Mouse (Mus musculus) heart, postnatal 0 days (tissue): ENCODE measurements around the gene Trim17. TPM values are rescaled to one million over a fixed set of nuclear protein-coding genes. Genes with fewer than 3 reads are reported as not detected.
A peak's percentile ranks its signal among the peaks of the same experiment; 100 is the strongest.

Experiments
- ATAC-seq: fragments of 200-750 bp; cut with Nextera tagmentation; 2 replicates; pipeline ENCODE4 v1.8.0; 2017; ENCODE audit warnings: low read depth, moderate number of reproducible peaks, moderate library complexity; ENCODE audit not compliant: insufficient read depth
- DNase-seq: peaks from one replicate; pipeline ENCODE4 v3.0.0-alpha.2; 2016; ENCODE audit warnings: low spot score
- H3K27ac ChIP-seq: fragments of 300-500 bp; sonication (generic); 2 replicates; pipeline ENCODE4 v1.5.1; 2014; ENCODE audit warnings: low read depth, mild to moderate bottlenecking
- H3K27me3 ChIP-seq: fragments of 300-500 bp; sonication (generic); 2 replicates; pipeline ENCODE4 v1.6.1; 2014; ENCODE audit warnings: low read length, mixed read lengths; ENCODE audit not compliant: control insufficient read depth, insufficient read depth
- H3K36me3 ChIP-seq: fragments of 300-500 bp; sonication (generic); replicated peaks from 2 replicates; pipeline ENCODE4 v1.6.1; 2014; ENCODE audit warnings: low read length, mixed read lengths; ENCODE audit not compliant: control insufficient read depth, insufficient read depth
- H3K4me1 ChIP-seq: fragments of 300-500 bp; sonication (generic); 2 replicates; pipeline ENCODE4 v1.6.1; 2014; ENCODE audit warnings: antibody characterized with exemption; ENCODE audit not compliant: control insufficient read depth, insufficient read depth
- H3K4me2 ChIP-seq: fragments of 300-500 bp; sonication (generic); 2 replicates; pipeline ENCODE4 v1.6.1; 2014; ENCODE audit warnings: low read depth, mild to moderate bottlenecking, low read length, moderate library complexity
- H3K4me3 ChIP-seq: fragments of 300-500 bp; sonication (generic); 2 replicates; pipeline ENCODE4 v1.5.1; 2014; ENCODE audit warnings: low read depth, low read length
- H3K9ac ChIP-seq: fragments of 300-500 bp; sonication (generic); replicated peaks from 2 replicates; pipeline ENCODE4 v1.6.1; 2014; ENCODE audit warnings: low read depth, low read length, mixed read lengths
- H3K9me3 ChIP-seq: fragments of 300-500 bp; sonication (generic); replicated peaks from 2 replicates; pipeline ENCODE4 v1.6.1; 2016; ENCODE audit warnings: low read length; ENCODE audit not compliant: control insufficient read depth
- CTCF ChIP-seq: IDR thresholded peaks from 2 replicates; pipeline ENCODE4 v1.5.1; 2016; ENCODE audit warnings: antibody characterized with exemption, control low read depth, low read depth
- EP300 ChIP-seq: IDR thresholded peaks from 2 replicates; pipeline ENCODE4 v1.6.1; 2016; ENCODE audit warnings: antibody characterized with exemption, low read depth
- WGBS: fragments of 180-500 bp; shearing (Covaris S2); extraction: QIAGEN DNeasy Blood & Tissue Kit; methylation state at CpG from one replicate; pipeline ENCODE4 v1.1.7; 2014; 5-methylcytosine and 5-hydroxymethylcytosine counted together
- polyA plus RNA-seq: library from polyadenylated mRNA; unstranded; fragments of >200 nt; fragmentation: Nextera tagmentation; extraction: Ambion mirVana; gene quantifications from 2 replicates; pipeline ENCODE4 v1.2.1, GENCODE M21; 2015
- total RNA-seq: library from RNA; depleted of rRNA; stranded (reverse); fragments of >200 nt; gene quantifications from 2 replicates; pipeline ENCODE4 v1.2.3, GENCODE M21; 2014; ENCODE audit warnings: low replicate concordance

Gene Trim17
- total and polyA plus RNA-seq, 2 experiments from 2014 or later, result 0.33 TPM; not detected in 1

DNA sequence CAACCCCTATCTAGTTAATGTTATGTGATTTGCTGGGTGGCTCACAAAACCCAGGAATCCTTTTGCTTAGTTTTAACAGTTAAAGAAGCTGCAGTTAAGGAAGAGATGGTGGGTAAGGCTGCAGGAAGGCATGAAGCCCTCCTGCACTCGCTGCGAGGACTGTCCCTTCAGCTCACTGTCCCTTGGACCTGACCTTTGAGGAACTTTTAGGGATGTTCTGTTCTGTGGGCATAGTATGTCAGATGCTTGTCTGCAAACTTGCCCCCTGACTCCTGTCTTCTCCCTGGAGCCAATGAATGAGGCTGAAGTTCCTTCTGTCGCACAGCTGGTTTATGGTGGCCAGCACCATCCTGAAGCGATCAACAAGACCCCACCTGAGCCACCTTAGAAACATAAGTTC lies 34.7 kb downstream of the Trim17 start:
- DNase-seq (no peak), ATAC-seq (no peak)
- Histone ChIP-seq H3K9ac (no peak overlapping the region), H3K27me3 (no peaks in the 10 kb centered on the region), H3K4me3 (no peak overlapping the region), H3K27ac (no peak overlapping the region; the same call in 1 of the 2 replicates), H3K36me3 (peaks cover 57% of the 10 kb centered on the region), H3K9me3 (no peaks in the 10 kb centered on the region), H3K4me1 (peaks cover 73% of the 10 kb centered on the region), H3K4me2 (no peak overlapping the region)
- TF ChIP-seq EP300, result no peak
- 89% methylated on average over 4 of the region's 4 CpGs for WGBS

DNA sequence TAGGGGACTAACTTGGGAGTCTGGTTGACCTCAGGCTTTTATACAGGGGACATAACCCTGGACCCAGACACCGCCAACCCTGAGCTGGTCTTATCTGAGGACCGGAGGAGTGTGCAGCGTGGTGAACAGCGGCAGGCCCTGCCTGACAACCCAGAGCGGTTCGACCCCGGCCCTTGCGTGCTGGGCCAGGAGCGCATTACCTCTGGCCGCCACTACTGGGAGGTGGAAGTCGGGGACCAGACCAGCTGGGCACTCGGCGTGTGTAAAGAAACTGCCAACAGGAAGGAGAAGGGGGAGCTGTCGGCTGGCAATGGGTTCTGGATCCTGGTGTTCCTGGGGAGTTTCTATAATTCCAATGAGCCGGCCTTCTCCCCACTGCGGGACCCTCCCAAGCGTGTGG lies 35.7 kb downstream of the Trim17 start:
- Histone ChIP-seq H3K27ac (peak overlapping the region; percentile 73), H3K4me3 (no peak overlapping the region), H3K9me3 (no peaks in the 10 kb centered on the region), H3K9ac (no peak overlapping the region), H3K27me3 (peaks cover 5% of the 10 kb centered on the region; the same call in 1 of the 2 replicates), H3K4me1 (peaks cover 73% of the 10 kb centered on the region), H3K36me3 (peaks cover 55% of the 10 kb centered on the region), H3K4me2 (no peak overlapping the region)
- TF ChIP-seq CTCF (no peak), EP300 (no peak)
- ATAC-seq (peak; percentile 22), DNase-seq (no peak)
- WGBS, result 44% methylated on average over 17 of the region's 17 CpGs

GRCm38 (mm10) chr11:58990794-58991193 lies 36.3 kb downstream of the Trim17 start:
- H3K36me3 ChIP-seq, result peaks cover 55% of the 10 kb centered on the region
- no peaks in the 10 kb centered on the region for H3K9me3 ChIP-seq
- H3K9ac ChIP-seq, result no peak overlapping the region
- WGBS, result 36% methylated on average over 9 of the region's 9 CpGs
- peaks cover 75% of the 10 kb centered on the region for H3K4me1 ChIP-seq
- peak; percentile 80 for DNase-seq
- no peak overlapping the region; the same call in 1 of the 2 replicates for H3K4me2 ChIP-seq
- no peak overlapping the region for H3K4me3 ChIP-seq
- H3K27me3 ChIP-seq, result peaks cover 5% of the 10 kb centered on the region; the same call in 1 of the 2 replicates
- peak; percentile 72; the same call in 1 of the 2 replicates for TF ChIP-seq EP300
- TF ChIP-seq CTCF, result no peak
- peak; percentile 72 for ATAC-seq
- H3K27ac ChIP-seq, result peak overlapping the region; percentile 73

DNA sequence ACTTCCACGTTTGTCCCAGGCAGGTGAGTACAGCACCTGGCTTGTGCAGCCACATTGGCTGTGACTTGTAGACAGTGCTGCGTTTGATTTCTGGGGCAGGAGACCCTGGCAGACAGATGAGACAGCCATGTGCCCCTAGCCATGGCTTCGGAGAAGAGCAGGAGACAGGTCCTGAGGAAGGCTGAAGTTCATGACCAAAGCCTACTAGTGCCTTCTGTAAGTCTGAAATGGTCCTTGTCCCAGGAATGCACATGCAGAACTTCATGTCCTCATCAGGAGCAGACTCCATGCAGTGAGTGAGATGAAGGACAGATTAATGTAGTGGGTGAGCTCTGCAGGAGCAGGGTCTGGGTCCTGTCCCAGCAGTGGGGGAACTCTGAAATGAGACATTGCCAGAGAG lies 37.4 kb downstream of the Trim17 start:
- Histone ChIP-seq H3K27me3 (peaks cover 5% of the 10 kb centered on the region; the same call in 1 of the 2 replicates), H3K4me1 (peaks cover 75% of the 10 kb centered on the region), H3K9ac (peak overlapping the region; percentile 11; the same call in 1 of the 2 replicates), H3K36me3 (peaks cover 54% of the 10 kb centered on the region), H3K27ac (peak overlapping the region; percentile 73; the same call in 1 of the 2 replicates), H3K4me2 (no peak overlapping the region), H3K9me3 (no peaks in the 10 kb centered on the region), H3K4me3 (no peak overlapping the region)
- ATAC-seq, result no peak
- 58% methylated on average over 3 of the region's 3 CpGs for WGBS
- no peak for TF ChIP-seq EP300
- no peak for TF ChIP-seq CTCF
- no peak for DNase-seq

GRCm38 (mm10) chr11:58993091-58993670 lies 38.7 kb downstream of the Trim17 start:
- Histone ChIP-seq H3K9me3 (no peaks in the 10 kb centered on the region), H3K9ac (no peak overlapping the region), H3K4me3 (no peak overlapping the region), H3K4me2 (no peak overlapping the region), H3K4me1 (peaks cover 76% of the 10 kb centered on the region), H3K36me3 (peaks cover 44% of the 10 kb centered on the region), H3K27me3 (peaks cover 5% of the 10 kb centered on the region; the same call in 1 of the 2 replicates), H3K27ac (peak overlapping the region; percentile 73; the same call in 1 of the 2 replicates)
- DNase-seq, result no peak
- 56% methylated on average over 6 of the region's 6 CpGs for WGBS
- TF ChIP-seq CTCF (no peak), EP300 (no peak)
- no peak for ATAC-seq
